Mouse (Mus musculus): ENCODE measurements at regions not wholly inside any gene's neighbourhood (a gene's known extent, or its start where the extent isn't known, plus 50 kb on each side); places are given as distances from the start of the nearest gene placed in this dataset.

- Histone ChIP-seq H3K4me1 (replicated peaks; ENCODE audit: control insufficient read depth, insufficient read depth, low read length) (no peaks in the 10 kb centered on the region), H3K4me2 (ENCODE audit: low read depth, low read length, severe bottlenecking) (no peak overlapping the region), H3K36me3 (ENCODE audit: control insufficient read depth, insufficient read depth, low read length) (no peaks in the 10 kb centered on the region), H3K4me3 (ENCODE audit: low read depth, low read length) (no peak overlapping the region), H3K9me3 (ENCODE audit: control insufficient read depth, low read length) (no peaks in the 10 kb centered on the region), H3K27me3 (ENCODE audit: control insufficient read depth, insufficient read depth, low read length) (no peaks in the 10 kb centered on the region), H3K9ac (ENCODE audit: low read length) (no peak overlapping the region), H3K27ac (ENCODE audit: low read depth, low read length) (no peak overlapping the region)
- peak; percentile 36; the same call in 1 of the 2 replicates for ATAC-seq (replicated peaks; ENCODE audit: low FRiP score)
- no peak for DNase-seq (ENCODE audit: low spot score)
- 81% methylated on average over 14 of the region's 14 CpGs for WGBS
Measured at GRCm38 (mm10) chr1:193655076-193655677, 285.1 kb upstream of the Camk1g start.

GRCm38 (mm10) chr1:193650275-193650674, 280.2 kb upstream of the Camk1g start:
- H3K4me3 ChIP-seq (ENCODE audit: low read depth, low read length), result no peak overlapping the region

GRCm38 (mm10) chr1:193649400-193649799, 279.3 kb upstream of the Camk1g start:
- H3K27me3 ChIP-seq (ENCODE audit: control insufficient read depth, insufficient read depth, low read length), result no peaks in the 10 kb centered on the region
- H3K27ac ChIP-seq (ENCODE audit: low read depth, low read length), result no peak overlapping the region
- 100% methylated on average over 1 of the region's 1 CpGs for WGBS
- ATAC-seq (replicated peaks; ENCODE audit: low FRiP score) (no peak), DNase-seq (ENCODE audit: low spot score) (no peak)
- no peaks in the 10 kb centered on the region for H3K9me3 ChIP-seq (ENCODE audit: control insufficient read depth, low read length)
- H3K9ac ChIP-seq (ENCODE audit: low read length), result no peak overlapping the region
- H3K36me3 ChIP-seq (ENCODE audit: control insufficient read depth, insufficient read depth, low read length), result no peaks in the 10 kb centered on the region
- no peak overlapping the region for H3K4me3 ChIP-seq (ENCODE audit: low read depth, low read length)
- no peak overlapping the region for H3K4me2 ChIP-seq (ENCODE audit: low read depth, low read length, severe bottlenecking)
- no peaks in the 10 kb centered on the region for H3K4me1 ChIP-seq (replicated peaks; ENCODE audit: control insufficient read depth, insufficient read depth, low read length)

More at GRCm38 (mm10) chr1:193650275-193650674, 280.2 kb upstream of the Camk1g start:
- no peaks in the 10 kb centered on the region for H3K4me1 ChIP-seq (replicated peaks; ENCODE audit: control insufficient read depth, insufficient read depth, low read length)
- no peak overlapping the region for H3K4me2 ChIP-seq (ENCODE audit: low read depth, low read length, severe bottlenecking)
- H3K36me3 ChIP-seq (ENCODE audit: control insufficient read depth, insufficient read depth, low read length), result no peaks in the 10 kb centered on the region
- no peaks in the 10 kb centered on the region for H3K9me3 ChIP-seq (ENCODE audit: control insufficient read depth, low read length)
- ATAC-seq (replicated peaks; ENCODE audit: low FRiP score), result no peak
- no peak overlapping the region for H3K9ac ChIP-seq (ENCODE audit: low read length)
- H3K27me3 ChIP-seq (ENCODE audit: control insufficient read depth, insufficient read depth, low read length), result no peaks in the 10 kb centered on the region
- H3K27ac ChIP-seq (ENCODE audit: low read depth, low read length), result no peak overlapping the region
- DNase-seq (ENCODE audit: low spot score), result no peak

GRCm38 (mm10) chr1:193647371-193648270, 277.5 kb upstream of the Camk1g start:
- Histone ChIP-seq H3K27me3 (ENCODE audit: control insufficient read depth, insufficient read depth, low read length) (no peaks in the 10 kb centered on the region), H3K4me3 (ENCODE audit: low read depth, low read length) (no peak overlapping the region), H3K36me3 (ENCODE audit: control insufficient read depth, insufficient read depth, low read length) (no peaks in the 10 kb centered on the region), H3K27ac (ENCODE audit: low read depth, low read length) (no peak overlapping the region), H3K9ac (ENCODE audit: low read length) (no peak overlapping the region), H3K4me1 (replicated peaks; ENCODE audit: control insufficient read depth, insufficient read depth, low read length) (no peaks in the 10 kb centered on the region), H3K9me3 (ENCODE audit: control insufficient read depth, low read length) (no peaks in the 10 kb centered on the region), H3K4me2 (ENCODE audit: low read depth, low read length, severe bottlenecking) (no peak overlapping the region)
- ATAC-seq (replicated peaks; ENCODE audit: low FRiP score) (no peak), DNase-seq (ENCODE audit: low spot score) (no peak)
- WGBS, result 79% methylated on average over 3 of the region's 3 CpGs

GRCm38 (mm10) chr1:193644506-193644905, 274.4 kb upstream of the Camk1g start:
- WGBS, result 90% methylated on average over 2 of the region's 2 CpGs

GRCm38 (mm10) chr1:193636451-193636850, 266.4 kb upstream of the Camk1g start:
- Histone ChIP-seq H3K27ac (ENCODE audit: low read depth, low read length) (no peak overlapping the region), H3K4me2 (ENCODE audit: low read depth, low read length, severe bottlenecking) (no peak overlapping the region), H3K9ac (ENCODE audit: low read length) (no peak overlapping the region), H3K36me3 (ENCODE audit: control insufficient read depth, insufficient read depth, low read length) (no peaks in the 10 kb centered on the region), H3K27me3 (ENCODE audit: control insufficient read depth, insufficient read depth, low read length) (no peaks in the 10 kb centered on the region), H3K4me1 (replicated peaks; ENCODE audit: control insufficient read depth, insufficient read depth, low read length) (no peaks in the 10 kb centered on the region), H3K9me3 (ENCODE audit: control insufficient read depth, low read length) (no peaks in the 10 kb centered on the region), H3K4me3 (ENCODE audit: low read depth, low read length) (no peak overlapping the region)
- no peak for ATAC-seq (replicated peaks; ENCODE audit: low FRiP score)
- DNase-seq (ENCODE audit: low spot score), result no peak
- 93% methylated on average over 5 of the region's 5 CpGs for WGBS

More at GRCm38 (mm10) chr1:193644506-193644905, 274.4 kb upstream of the Camk1g start:
- H3K9me3 ChIP-seq (ENCODE audit: control insufficient read depth, low read length), result no peaks in the 10 kb centered on the region
- ATAC-seq (replicated peaks; ENCODE audit: low FRiP score) (no peak), DNase-seq (ENCODE audit: low spot score) (no peak)
- no peaks in the 10 kb centered on the region for H3K27me3 ChIP-seq (ENCODE audit: control insufficient read depth, insufficient read depth, low read length)
- no peak overlapping the region for H3K4me2 ChIP-seq (ENCODE audit: low read depth, low read length, severe bottlenecking)
- no peak overlapping the region for H3K4me3 ChIP-seq (ENCODE audit: low read depth, low read length)
- H3K27ac ChIP-seq (ENCODE audit: low read depth, low read length), result no peak overlapping the region
- no peaks in the 10 kb centered on the region for H3K4me1 ChIP-seq (replicated peaks; ENCODE audit: control insufficient read depth, insufficient read depth, low read length)
- H3K9ac ChIP-seq (ENCODE audit: low read length), result no peak overlapping the region
- no peaks in the 10 kb centered on the region for H3K36me3 ChIP-seq (ENCODE audit: control insufficient read depth, insufficient read depth, low read length)

GRCm38 (mm10) chr1:193632115-193632514, 262.0 kb upstream of the Camk1g start:
- Histone ChIP-seq H3K4me1 (replicated peaks; ENCODE audit: control insufficient read depth, insufficient read depth, low read length) (no peaks in the 10 kb centered on the region), H3K4me3 (ENCODE audit: low read depth, low read length) (no peak overlapping the region), H3K27ac (ENCODE audit: low read depth, low read length) (no peak overlapping the region), H3K27me3 (ENCODE audit: control insufficient read depth, insufficient read depth, low read length) (no peaks in the 10 kb centered on the region), H3K4me2 (ENCODE audit: low read depth, low read length, severe bottlenecking) (no peak overlapping the region), H3K9me3 (ENCODE audit: control insufficient read depth, low read length) (no peaks in the 10 kb centered on the region), H3K36me3 (ENCODE audit: control insufficient read depth, insufficient read depth, low read length) (no peaks in the 10 kb centered on the region), H3K9ac (ENCODE audit: low read length) (no peak overlapping the region)
- WGBS, result 95% methylated on average over 2 of the region's 2 CpGs
- no peak for ATAC-seq (replicated peaks; ENCODE audit: low FRiP score)
- no peak for DNase-seq (ENCODE audit: low spot score)

GRCm38 (mm10) chr1:193629887-193630286, 259.8 kb upstream of the Camk1g start:
- no peaks in the 10 kb centered on the region for H3K9me3 ChIP-seq (ENCODE audit: control insufficient read depth, low read length)
- ATAC-seq (replicated peaks; ENCODE audit: low FRiP score), result no peak
- DNase-seq (ENCODE audit: low spot score), result no peak
- no peak overlapping the region for H3K27ac ChIP-seq (ENCODE audit: low read depth, low read length)
- H3K4me1 ChIP-seq (replicated peaks; ENCODE audit: control insufficient read depth, insufficient read depth, low read length), result no peaks in the 10 kb centered on the region
- no peak overlapping the region for H3K4me2 ChIP-seq (ENCODE audit: low read depth, low read length, severe bottlenecking)
- H3K36me3 ChIP-seq (ENCODE audit: control insufficient read depth, insufficient read depth, low read length), result no peaks in the 10 kb centered on the region
- H3K27me3 ChIP-seq (ENCODE audit: control insufficient read depth, insufficient read depth, low read length), result no peaks in the 10 kb centered on the region
- H3K4me3 ChIP-seq (ENCODE audit: low read depth, low read length), result no peak overlapping the region
- H3K9ac ChIP-seq (ENCODE audit: low read length), result no peak overlapping the region
- 80% methylated on average over 2 of the region's 2 CpGs for WGBS

Data from forebrain, embryonic 11.5 days (tissue).